Mouse (Mus musculus) forebrain, embryonic 16.5 days (tissue): Measurements from ENCODE around the gene Evc2. TPM values are rescaled to one million over a fixed set of nuclear protein-coding genes. Genes with fewer than 3 reads are reported as not detected.

Experiments used
- ATAC-seq: fragments of 200-750 bp; cut with Nextera tagmentation; 2 replicates; pipeline ENCODE4 v1.8.0; 2017; ENCODE audit warnings: mild to moderate bottlenecking, moderate library complexity
- H3K27ac ChIP-seq: fragments of 300-500 bp; sonication (generic); 2 replicates; pipeline ENCODE4 v1.5.1; 2014; ENCODE audit warnings: low read length, control low read depth
- H3K27me3 ChIP-seq: fragments of 300-500 bp; sonication (generic); replicated peaks from 2 replicates; pipeline ENCODE4 v1.6.1; 2014; ENCODE audit warnings: low read length; ENCODE audit not compliant: control insufficient read depth, insufficient read depth
- H3K36me3 ChIP-seq: fragments of 300-500 bp; sonication (generic); 2 replicates; pipeline ENCODE4 v1.6.1; 2014; ENCODE audit not compliant: control insufficient read depth, insufficient read depth
- H3K4me1 ChIP-seq: fragments of 300-500 bp; sonication (generic); replicated peaks from 2 replicates; pipeline ENCODE4 v1.6.1; 2014; ENCODE audit warnings: low read length; ENCODE audit not compliant: control insufficient read depth, insufficient read depth
- H3K4me2 ChIP-seq: fragments of 300-500 bp; sonication (generic); 2 replicates; pipeline ENCODE4 v1.6.1; 2014; ENCODE audit warnings: mild to moderate bottlenecking, low read length, control low read depth
- H3K4me3 ChIP-seq: fragments of 300-500 bp; sonication (generic); replicated peaks from 2 replicates; pipeline ENCODE4 v1.5.1; 2014; ENCODE audit warnings: mild to moderate bottlenecking, low read length, control low read depth
- H3K9ac ChIP-seq: fragments of 300-500 bp; sonication (generic); replicated peaks from 2 replicates; pipeline ENCODE4 v1.6.1; 2014; ENCODE audit warnings: low read depth, low read length, control low read depth
- H3K9me3 ChIP-seq: fragments of 300-500 bp; sonication (generic); 2 replicates; pipeline ENCODE4 v1.6.1; 2016; ENCODE audit warnings: low read length; ENCODE audit not compliant: control insufficient read depth
- WGBS: fragments of 180-500 bp; shearing (Covaris S2); extraction: QIAGEN DNeasy Blood & Tissue Kit; methylation state at CpG from one replicate; pipeline ENCODE4 v1.1.7; 2014; 5-methylcytosine and 5-hydroxymethylcytosine counted together
- polyA plus RNA-seq: library from polyadenylated mRNA; unstranded; fragments of >200 nt; fragmentation: Nextera tagmentation; extraction: Ambion mirVana; gene quantifications from 2 replicates; pipeline ENCODE4 v1.2.1, GENCODE M21; 2015

Gene Evc2
- polyA plus RNA-seq, 1 experiment from 2014 or later = 7.2 TPM

DNA sequence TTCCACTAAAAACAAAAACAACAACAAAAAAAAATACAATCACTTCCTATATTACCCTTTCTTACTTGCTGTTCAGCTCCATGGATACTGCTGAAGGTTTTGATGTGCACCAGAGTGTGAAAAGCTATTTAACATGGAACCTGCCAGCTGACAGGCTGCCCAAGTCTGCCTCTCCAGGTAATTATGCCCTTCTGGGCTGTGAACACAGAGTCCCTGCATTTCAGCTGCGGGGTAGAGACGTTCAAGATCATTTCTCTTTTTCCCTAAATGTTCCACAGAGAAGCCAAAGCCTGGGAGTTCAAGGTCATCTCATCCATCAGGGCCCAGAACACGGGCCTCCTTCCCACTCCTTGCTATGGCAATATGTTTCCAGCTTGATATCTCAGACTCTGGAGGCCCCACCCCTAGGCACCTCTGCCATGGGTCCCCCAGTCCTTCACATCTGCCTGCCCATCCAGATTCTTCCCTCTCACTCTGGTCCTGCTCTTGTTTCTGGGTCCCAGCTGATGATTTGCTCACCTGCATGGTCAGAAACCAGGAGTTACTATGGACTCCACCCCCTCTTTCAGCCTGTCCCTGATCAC, 133.8 kb downstream of the Evc2 start:
- no peaks in the 10 kb centered on the region for H3K4me1 ChIP-seq
- no peak overlapping the region for H3K27ac ChIP-seq
- H3K27me3 ChIP-seq = no peaks in the 10 kb centered on the region
- H3K9me3 ChIP-seq = peaks cover 8% of the 10 kb centered on the region; the same call in 1 of the 2 replicates
- no peak overlapping the region for H3K4me3 ChIP-seq
- no peak overlapping the region for H3K4me2 ChIP-seq
- ATAC-seq = peak; percentile 62; the same call in 1 of the 2 replicates
- H3K36me3 ChIP-seq = peaks cover 4% of the 10 kb centered on the region; the same call in 1 of the 2 replicates
- 29% methylated on average over 3 of the region's 3 CpGs for WGBS
- H3K9ac ChIP-seq = no peak overlapping the region

Other genes with a start within 250 kb of the Evc2 start
- 915 and 954 TPM in 2 replicates for gene Crmp1, start 96.6 kb upstream of the Evc2 start, polyA plus RNA-seq
- 6.2 and 7.0 TPM in 2 replicates for gene Evc, start 1.6 kb upstream of the Evc2 start, polyA plus RNA-seq